Mouse (Mus musculus) hindbrain, embryonic 16.5 days (tissue): Measurements from ENCODE around the gene Krt32. TPM values are rescaled to one million over a fixed set of nuclear protein-coding genes. Genes with fewer than 3 reads are reported as not detected.

Source experiments
- ATAC-seq: fragments of 200-750 bp; cut with Nextera tagmentation; 2 replicates; pipeline ENCODE4 v1.8.0; 2017; ENCODE audit warnings: moderate TSS enrichment, moderate library complexity
- H3K27ac ChIP-seq: fragments of 300-500 bp; sonication (generic); 2 replicates; pipeline ENCODE4 v1.5.1; 2014; ENCODE audit warnings: low read depth, mild to moderate bottlenecking, control low read depth, low read length, moderate library complexity
- H3K27me3 ChIP-seq: fragments of 300-500 bp; sonication (generic); replicated peaks from 2 replicates; pipeline ENCODE4 v1.6.1; 2014; ENCODE audit warnings: low read length; ENCODE audit not compliant: control insufficient read depth, insufficient read depth
- H3K36me3 ChIP-seq: fragments of 300-500 bp; sonication (generic); 2 replicates; pipeline ENCODE4 v1.6.1; 2014; ENCODE audit warnings: mild to moderate bottlenecking, low read length, moderate library complexity, mixed read lengths; ENCODE audit not compliant: control insufficient read depth, insufficient read depth
- H3K4me1 ChIP-seq: fragments of 300-500 bp; sonication (generic); 2 replicates; pipeline ENCODE4 v1.6.1; 2014; ENCODE audit warnings: low read depth, low read length; ENCODE audit not compliant: control insufficient read depth, insufficient read depth
- H3K4me2 ChIP-seq: fragments of 300-500 bp; sonication (generic); 2 replicates; pipeline ENCODE4 v1.6.1; 2014; ENCODE audit warnings: mild to moderate bottlenecking, low read length, control low read depth, moderate library complexity
- H3K4me3 ChIP-seq: fragments of 300-500 bp; sonication (generic); 2 replicates; pipeline ENCODE4 v1.5.1; 2014; ENCODE audit warnings: mild to moderate bottlenecking, low read length, control low read depth, moderate library complexity
- H3K9ac ChIP-seq: fragments of 300-500 bp; sonication (generic); 2 replicates; pipeline ENCODE4 v1.6.1; 2014; ENCODE audit warnings: low read depth, mild to moderate bottlenecking, control low read depth, low read length, moderate library complexity
- H3K9me3 ChIP-seq: fragments of 300-500 bp; sonication (generic); 2 replicates; pipeline ENCODE4 v1.6.1; 2014; ENCODE audit warnings: mild to moderate bottlenecking, low read length, moderate library complexity; ENCODE audit not compliant: control insufficient read depth
- WGBS: fragments of 180-500 bp; shearing (Covaris S2); extraction: QIAGEN DNeasy Blood & Tissue Kit; methylation state at CpG from one replicate; pipeline ENCODE4 v1.1.7; 2014; 5-methylcytosine and 5-hydroxymethylcytosine counted together
- polyA plus RNA-seq: library from polyadenylated mRNA; unstranded; fragments of >200 nt; fragmentation: Nextera tagmentation; extraction: Ambion mirVana; gene quantifications from 2 replicates; pipeline ENCODE4 v1.2.1, GENCODE M21; 2015

The Krt32 gene
- polyA plus RNA-seq, 1 experiment from 2014 or later = not detected

DNA sequence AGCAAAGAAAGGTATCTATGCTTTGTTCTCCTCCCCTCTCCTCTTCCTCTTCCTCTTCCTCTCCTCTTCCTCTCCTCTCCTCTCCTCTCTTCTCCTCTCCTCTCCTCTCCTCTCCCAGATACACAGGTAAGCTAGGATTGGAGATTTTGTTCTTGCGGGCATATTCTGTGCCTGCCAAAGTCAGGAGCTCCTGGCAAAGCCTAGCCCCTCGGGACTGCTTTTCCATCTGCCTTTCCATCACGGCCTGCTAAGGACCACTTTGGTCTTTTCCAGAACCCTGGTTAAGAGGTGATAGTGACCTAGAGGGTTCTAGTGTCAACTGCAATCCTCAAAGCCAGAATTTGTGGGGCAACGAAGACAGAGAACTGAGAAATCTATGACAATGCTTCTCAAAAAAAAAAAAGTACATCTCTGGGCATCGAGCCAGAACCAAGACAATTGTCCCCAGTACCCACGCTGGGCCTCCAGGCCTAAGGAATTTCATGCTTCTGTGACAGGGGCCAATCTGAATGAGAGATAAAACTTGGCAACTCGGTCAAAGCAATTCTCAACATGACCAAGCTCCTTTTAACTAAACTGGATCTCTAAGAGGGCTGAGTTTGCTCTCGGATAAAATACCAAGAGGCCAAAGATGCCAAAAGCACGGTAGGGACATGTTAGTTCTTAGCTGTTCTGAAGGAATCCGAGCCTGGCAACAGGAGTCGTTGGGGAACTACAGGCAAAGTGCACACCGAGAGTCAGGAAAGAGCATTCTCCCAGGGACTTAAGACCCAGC, 21.6 kb downstream of the Krt32 start:
- Histone ChIP-seq H3K27ac (no peak overlapping the region), H3K36me3 (no peaks in the 10 kb centered on the region), H3K4me1 (no peaks in the 10 kb centered on the region), H3K9ac (no peak overlapping the region), H3K4me2 (no peak overlapping the region), H3K27me3 (no peaks in the 10 kb centered on the region), H3K9me3 (no peaks in the 10 kb centered on the region), H3K4me3 (no peak overlapping the region)
- ATAC-seq = no peak
- WGBS = 53% methylated on average over 12 of the region's 12 CpGs

DNA sequence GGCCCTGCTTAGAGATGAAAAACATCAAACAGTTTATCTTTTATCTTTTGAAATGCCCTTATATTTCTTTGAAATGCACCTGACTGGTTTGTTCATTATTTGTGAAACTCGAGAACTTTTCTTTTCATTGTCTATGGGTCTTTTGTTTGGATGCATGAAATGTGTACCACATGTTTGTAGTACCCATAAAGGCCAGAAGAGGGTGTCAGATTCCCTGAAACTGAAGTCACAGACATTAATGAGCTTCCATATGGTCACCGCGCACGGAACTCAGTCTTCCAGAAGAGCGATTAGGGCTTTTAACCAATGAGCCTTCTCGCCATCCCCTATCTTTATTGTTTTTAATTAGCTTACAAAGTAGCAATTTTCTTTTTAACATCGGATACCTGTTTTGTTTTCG, 29.2 kb downstream of the Krt32 start:
- no peaks in the 10 kb centered on the region for H3K4me1 ChIP-seq
- no peak overlapping the region for H3K4me3 ChIP-seq
- ATAC-seq = no peak
- H3K9me3 ChIP-seq = no peaks in the 10 kb centered on the region
- no peak overlapping the region for H3K27ac ChIP-seq
- H3K27me3 ChIP-seq = no peaks in the 10 kb centered on the region
- WGBS = 69% methylated on average over 8 of the region's 8 CpGs
- no peak overlapping the region for H3K4me2 ChIP-seq
- H3K36me3 ChIP-seq = no peaks in the 10 kb centered on the region
- H3K9ac ChIP-seq = no peak overlapping the region

DNA sequence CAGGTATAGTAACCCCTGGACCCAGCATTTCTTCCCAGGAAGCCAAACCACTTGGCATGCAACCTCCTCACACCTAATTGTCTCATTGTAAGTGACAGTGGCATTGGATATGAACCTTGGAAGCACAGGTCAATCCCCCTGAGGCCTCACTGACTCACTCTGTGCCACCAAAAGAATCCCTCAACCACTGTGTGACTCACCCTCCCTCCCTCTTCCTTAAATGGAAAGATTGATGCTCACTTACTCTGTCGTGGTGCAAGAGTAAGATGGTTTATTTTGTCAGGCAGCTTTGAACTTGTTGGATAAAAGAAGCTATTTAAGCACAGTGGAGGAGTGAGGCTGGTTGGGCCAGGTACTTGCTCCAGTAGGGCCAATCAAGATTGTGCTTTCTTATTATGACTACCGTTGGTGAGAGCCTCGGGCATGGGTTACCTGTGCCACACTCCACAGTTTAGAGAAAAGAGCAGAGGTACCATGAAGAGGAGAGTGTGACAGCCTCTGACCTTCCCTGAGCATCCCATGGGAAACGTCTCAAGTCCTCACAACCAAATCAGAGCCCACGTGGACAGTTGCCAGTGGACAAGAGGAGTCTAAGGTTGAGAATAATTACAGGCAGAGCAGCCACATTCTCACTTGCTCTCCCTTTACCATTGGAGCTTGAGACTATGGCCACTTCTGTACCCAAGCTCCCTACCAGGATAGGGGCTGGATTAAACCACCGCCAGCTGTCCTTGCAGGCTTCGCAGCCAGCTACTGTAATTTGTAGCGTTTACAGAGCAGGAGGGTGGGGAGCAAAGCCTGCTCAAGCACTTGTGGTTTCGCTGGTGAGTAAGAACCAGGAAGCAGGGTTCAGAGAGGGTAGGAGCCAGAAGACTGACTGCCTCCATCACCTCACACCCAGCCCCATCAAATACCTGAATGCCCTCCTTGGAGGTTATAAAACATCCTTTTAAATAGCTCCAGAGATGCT, 32.1 kb downstream of the Krt32 start:
- Histone ChIP-seq H3K27ac (no peak overlapping the region), H3K4me1 (no peaks in the 10 kb centered on the region)
- WGBS = 79% methylated on average over 9 of the region's 9 CpGs

DNA sequence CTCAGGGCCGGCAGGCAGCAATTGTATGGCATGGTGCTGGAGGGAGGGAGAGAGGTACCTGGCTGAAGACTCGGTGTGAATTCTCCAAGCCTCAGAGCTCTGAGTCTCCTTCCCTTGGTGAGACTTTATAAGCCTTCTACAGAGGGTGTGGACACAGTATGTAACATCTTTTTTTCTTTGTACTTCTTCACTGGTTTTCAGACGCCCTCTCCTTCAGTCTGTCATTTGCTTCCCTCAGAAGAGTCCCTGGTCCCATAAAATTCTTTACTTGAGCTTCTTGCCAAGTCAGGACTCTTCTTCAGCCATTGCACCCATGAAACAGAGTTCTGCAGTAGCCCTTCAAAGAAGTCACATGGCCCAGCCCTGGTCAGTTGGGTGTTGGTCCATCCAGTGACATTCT, 37.6 kb downstream of the Krt32 start, which contains the start of gene Krt31:
Krt31 (minus strand) TSS at position 101 of the 400 bp plus-strand sequence.
- H3K27me3 ChIP-seq = no peaks in the 10 kb centered on the region
- H3K9me3 ChIP-seq = no peaks in the 10 kb centered on the region
- no peaks in the 10 kb centered on the region for H3K36me3 ChIP-seq
- no peak within 1 kb of the TSS for H3K9ac ChIP-seq
- no peak within 1 kb of the TSS for H3K4me3 ChIP-seq
- no peak within 1 kb of the TSS for H3K4me2 ChIP-seq
- H3K27ac ChIP-seq = no peak within 1 kb of the TSS
- no peak for ATAC-seq
- no peaks in the 10 kb centered on the region for H3K4me1 ChIP-seq
- WGBS = 83% methylated on average over 3 of the region's 3 CpGs

More for the DNA sequence above, 32.1 kb downstream of the Krt32 start:
- no peaks in the 10 kb centered on the region for H3K36me3 ChIP-seq
- ATAC-seq = no peak
- no peak overlapping the region for H3K9ac ChIP-seq
- no peaks in the 10 kb centered on the region for H3K9me3 ChIP-seq
- H3K27me3 ChIP-seq = no peaks in the 10 kb centered on the region
- no peak overlapping the region for H3K4me3 ChIP-seq
- no peak overlapping the region for H3K4me2 ChIP-seq

DNA sequence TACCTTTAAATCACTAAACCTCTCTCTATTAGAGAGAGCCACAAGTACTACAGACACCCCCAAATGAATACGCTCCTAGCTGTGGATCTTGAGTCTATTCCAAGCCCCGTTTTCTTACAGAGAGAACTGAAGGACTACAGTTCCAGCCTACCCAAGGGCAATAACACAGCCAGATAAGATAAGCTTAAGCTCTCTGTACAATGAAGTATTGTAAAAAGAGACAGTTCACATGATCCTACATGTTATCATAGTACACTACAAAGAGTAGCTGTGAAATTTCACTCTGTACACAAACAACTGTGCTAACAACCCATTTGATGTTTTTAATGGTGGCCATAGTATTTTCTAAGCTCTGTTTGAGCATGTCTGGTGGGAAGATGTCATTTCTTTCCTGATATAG, 40.8 kb downstream of the Krt32 start:
- Histone ChIP-seq H3K4me3 (no peak overlapping the region), H3K27me3 (no peaks in the 10 kb centered on the region), H3K9me3 (no peaks in the 10 kb centered on the region), H3K27ac (no peak overlapping the region), H3K9ac (no peak overlapping the region), H3K36me3 (no peaks in the 10 kb centered on the region), H3K4me2 (no peak overlapping the region), H3K4me1 (no peaks in the 10 kb centered on the region)
- ATAC-seq = no peak
- 87% methylated on average over 2 of the region's 2 CpGs for WGBS

DNA sequence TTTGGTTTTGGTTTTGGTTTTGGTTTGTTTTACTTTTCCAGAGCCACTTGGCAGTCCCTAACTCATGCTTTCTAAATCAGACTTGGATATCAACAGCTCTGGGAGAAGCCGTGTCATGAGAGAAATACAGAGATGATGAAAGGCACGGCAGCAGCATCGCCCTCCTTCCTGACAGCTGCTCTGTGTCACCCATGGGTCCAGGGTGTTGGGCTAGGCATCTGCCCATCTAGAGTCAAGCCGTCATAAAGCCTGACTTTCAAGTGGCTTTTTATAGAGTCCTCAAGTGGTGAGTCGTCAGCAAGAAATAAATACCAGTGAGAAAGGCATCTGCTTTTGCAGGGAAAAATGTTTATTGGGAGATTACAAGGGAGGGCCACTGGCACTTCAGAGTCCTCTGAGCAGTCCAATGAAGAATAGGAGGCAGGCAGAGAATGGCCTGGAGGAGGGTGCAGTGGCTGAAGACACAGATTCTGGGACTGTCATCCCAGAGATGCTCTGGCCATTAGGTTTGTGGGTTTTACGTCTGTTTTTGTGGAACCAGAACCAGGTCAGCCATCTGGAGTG, 41.6 kb downstream of the Krt32 start:
- H3K4me2 ChIP-seq = no peak overlapping the region
- WGBS = 85% methylated on average over 6 of the region's 6 CpGs

DNA sequence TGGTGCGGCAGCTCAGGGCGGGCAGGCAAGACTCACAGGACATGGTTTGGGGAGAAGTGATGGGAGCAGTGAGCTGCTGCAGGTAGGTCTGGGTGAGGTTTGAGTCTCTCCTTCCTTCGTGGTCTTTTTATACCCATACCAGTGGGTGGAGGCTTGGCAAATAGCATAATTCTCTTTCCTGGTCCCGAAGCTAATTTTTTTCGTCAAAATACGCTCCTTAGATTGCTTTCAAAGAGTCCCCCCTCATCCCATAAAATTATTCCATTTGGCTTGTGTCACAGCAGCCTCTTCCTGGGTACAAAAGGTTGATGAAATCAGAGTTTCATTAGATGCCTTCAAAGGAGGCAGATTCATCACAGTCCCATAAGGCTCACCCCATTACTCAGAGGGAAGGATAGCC, 46.6 kb downstream of the Krt32 start, which contains the start of gene Krt34:
Krt34 (minus strand) TSS at position 101 of the 400 bp plus-strand sequence.
- Histone ChIP-seq H3K27me3 (no peaks in the 10 kb centered on the region), H3K9ac (no peak within 1 kb of the TSS), H3K9me3 (no peaks in the 10 kb centered on the region), H3K36me3 (no peaks in the 10 kb centered on the region), H3K4me2 (no peak within 1 kb of the TSS), H3K4me3 (no peak within 1 kb of the TSS), H3K27ac (no peak within 1 kb of the TSS), H3K4me1 (no peaks in the 10 kb centered on the region)
- ATAC-seq = no peak
- WGBS = 84% methylated on average over 6 of the region's 6 CpGs

More for the DNA sequence above, 41.6 kb downstream of the Krt32 start:
- ATAC-seq = no peak
- no peaks in the 10 kb centered on the region for H3K27me3 ChIP-seq
- H3K36me3 ChIP-seq = no peaks in the 10 kb centered on the region
- no peaks in the 10 kb centered on the region for H3K4me1 ChIP-seq
- H3K27ac ChIP-seq = no peak overlapping the region
- no peak overlapping the region for H3K9ac ChIP-seq
- no peaks in the 10 kb centered on the region for H3K9me3 ChIP-seq
- H3K4me3 ChIP-seq = no peak overlapping the region
